Mouse (Mus musculus) myocyte (in vitro differentiated cells): Measurements from ENCODE around the gene Mypop. TPM values are rescaled to one million over a fixed set of nuclear protein-coding genes. Genes with fewer than 3 reads are reported as not detected.

Experiments used
- H3K27me3 ChIP-seq: one replicate; pipeline ENCODE4 v1.6.1; 2011; ENCODE audit not compliant: control insufficient read depth, insufficient read depth, insufficient read length
- H3K36me3 ChIP-seq: one replicate; pipeline ENCODE4 v1.6.1; 2011; ENCODE audit not compliant: control insufficient read depth, insufficient read depth
- H3K4me2 ChIP-seq: one replicate; pipeline ENCODE4 v1.6.1; 2011; ENCODE audit warnings: low read depth, control low read depth
- H3K4me3 ChIP-seq: one replicate; pipeline ENCODE4 v1.5.1; 2011; ENCODE audit warnings: mild to moderate bottlenecking, control low read depth, moderate library complexity
- H3K79me2 ChIP-seq: one replicate; pipeline ENCODE4 v1.6.1; 2011; ENCODE audit not compliant: control insufficient read depth, insufficient read depth
- H3ac ChIP-seq: one replicate; pipeline ENCODE4 v1.6.1; 2011; ENCODE audit not compliant: control insufficient read depth, insufficient read length
- CEBPB ChIP-seq: IDR thresholded peaks from 2 replicates; pipeline ENCODE4 v1.6.1; 2011; ENCODE audit warnings: mild to moderate bottlenecking, moderate library complexity; ENCODE audit not compliant: poor library complexity, insufficient read depth, severe bottlenecking
- E2F4 ChIP-seq: IDR thresholded peaks from one replicate; pipeline ENCODE4 v1.6.1; 2011; ENCODE audit warnings: mild to moderate bottlenecking, control low read depth, moderate library complexity; ENCODE audit not compliant: insufficient read depth
- MAX ChIP-seq: IDR thresholded peaks from one replicate; pipeline ENCODE4 v1.6.1; 2011; ENCODE audit warnings: low read depth, mild to moderate bottlenecking, control low read depth
- MYOD1 ChIP-seq, 3 experiments: IDR thresholded peaks; one replicate each; pipeline ENCODE4 v1.6.1; 2011; ENCODE audit warnings: control low read depth in 2 of 3, low read depth in 2 of 3, mild to moderate bottlenecking in 2 of 3, moderate library complexity in 1 of 3; ENCODE audit not compliant: insufficient read length in 2 of 3, control insufficient read depth in 1 of 3
- MYOG ChIP-seq, 3 experiments: IDR thresholded peaks; one replicate each; pipeline ENCODE4 v1.6.1; 2011; ENCODE audit warnings: control low read depth in 2 of 3, low read depth in 2 of 3, mild to moderate bottlenecking in 2 of 3; ENCODE audit not compliant: insufficient read length in 2 of 3, control insufficient read depth in 1 of 3, insufficient read depth in 1 of 3
- POLR2A ChIP-seq: IDR thresholded peaks from one replicate; pipeline ENCODE4 v1.6.1; 2011; ENCODE audit warnings: low read depth, mild to moderate bottlenecking, control low read depth, moderate library complexity; ENCODE audit not compliant: insufficient read length
- POLR2AphosphoS2 ChIP-seq: IDR thresholded peaks from one replicate; pipeline ENCODE4 v1.6.1; 2011; ENCODE audit warnings: low read depth, control low read depth; ENCODE audit not compliant: insufficient read length
- REST ChIP-seq: IDR thresholded peaks from one replicate; pipeline ENCODE4 v1.6.1; 2011; ENCODE audit warnings: mild to moderate bottlenecking, control low read depth, moderate library complexity; ENCODE audit not compliant: insufficient read depth, insufficient read length
- SRF ChIP-seq: IDR thresholded peaks from one replicate; pipeline ENCODE4 v1.6.1; 2011; ENCODE audit warnings: low read depth; ENCODE audit not compliant: control insufficient read depth, insufficient read length
- TCF12 ChIP-seq: IDR thresholded peaks from one replicate; pipeline ENCODE4 v1.6.1; 2011; ENCODE audit warnings: mild to moderate bottlenecking, control low read depth; ENCODE audit not compliant: poor library complexity, insufficient read depth, severe bottlenecking
- TCF3 ChIP-seq: IDR thresholded peaks from one replicate; pipeline ENCODE4 v1.6.1; 2011; ENCODE audit warnings: low read depth, control low read depth; ENCODE audit not compliant: insufficient read length
- USF1 ChIP-seq: IDR thresholded peaks from one replicate; pipeline ENCODE4 v1.6.1; 2011; ENCODE audit warnings: low read depth, mild to moderate bottlenecking, control low read depth, moderate library complexity
- polyA plus RNA-seq: library from polyadenylated mRNA; unstranded; fragments of >200 nt; fragmentation: generic; extraction: Trizol; gene quantifications from one replicate; pipeline ENCODE4 v1.2.1, GENCODE M21; 2012; ENCODE audit warnings: missing spikeins

Mypop gene
- 10.4 TPM for polyA plus RNA-seq

DNA sequence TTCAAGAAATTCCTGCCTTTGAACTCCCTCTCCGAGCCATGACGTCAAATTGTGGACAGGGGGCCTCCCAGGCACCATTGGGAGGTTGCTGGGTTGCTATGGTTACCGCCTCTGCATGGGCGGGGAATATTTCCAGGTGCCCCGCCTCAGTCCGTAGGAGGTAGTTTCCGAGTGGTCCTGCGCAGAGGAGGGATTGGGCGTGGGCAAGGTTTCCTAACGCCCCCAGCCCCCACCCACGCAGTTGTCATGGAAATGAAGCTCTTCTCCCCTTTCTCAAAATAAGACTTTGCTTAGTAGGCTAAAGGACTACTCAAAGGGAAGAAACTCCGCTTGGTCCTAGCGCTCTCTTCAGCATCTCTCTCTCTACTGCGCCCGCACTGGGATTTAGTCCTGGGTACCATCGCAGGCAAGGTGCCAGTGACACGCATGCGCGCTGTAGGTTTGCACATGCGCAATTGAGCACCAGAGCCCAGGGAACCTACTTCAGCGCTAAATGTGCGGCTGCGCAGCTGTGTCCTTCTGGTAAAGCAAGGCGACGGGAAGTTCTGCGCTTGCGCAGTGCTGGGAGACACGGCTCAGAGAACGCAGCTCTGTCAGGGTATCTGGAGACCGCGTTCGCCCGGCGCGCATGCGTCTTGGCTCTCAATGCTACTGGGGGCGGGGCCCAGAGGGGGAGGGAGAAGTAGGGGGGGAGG, at the start of gene Mypop:
TSS of gene Mypop (plus strand) at position 645 of the 695 bp plus-strand sequence.
- Histone ChIP-seq H3K79me2 (no peaks in the 10 kb centered on the region), H3K36me3 (no peaks in the 10 kb centered on the region), H3K4me3 (peak within 1 kb of the TSS; percentile 41), H3ac (peak within 1 kb of the TSS; percentile 51), H3K27me3 (peaks cover 11% of the 10 kb centered on the region), H3K4me2 (peak within 1 kb of the TSS; percentile 97)
- TF ChIP-seq MAX (no peak), TCF3 (no peak), SRF (no peak), MYOD1 (IDR thresholded peaks at IDR 0.05; ENCODE audit: control insufficient read depth in 1 of 3, insufficient read length in 2 of 3, low read depth in 2 of 3) (no peak), POLR2A (peak; percentile 39), CEBPB (no peak), E2F4 (no peak), POLR2AphosphoS2 (no peak), MYOG (IDR thresholded peaks at IDR 0.05; ENCODE audit: control insufficient read depth in 1 of 3, insufficient read depth in 1 of 3, insufficient read length in 2 of 3, low read depth in 2 of 3) (peak in 1 of 3 experiments; percentile 42)

DNA sequence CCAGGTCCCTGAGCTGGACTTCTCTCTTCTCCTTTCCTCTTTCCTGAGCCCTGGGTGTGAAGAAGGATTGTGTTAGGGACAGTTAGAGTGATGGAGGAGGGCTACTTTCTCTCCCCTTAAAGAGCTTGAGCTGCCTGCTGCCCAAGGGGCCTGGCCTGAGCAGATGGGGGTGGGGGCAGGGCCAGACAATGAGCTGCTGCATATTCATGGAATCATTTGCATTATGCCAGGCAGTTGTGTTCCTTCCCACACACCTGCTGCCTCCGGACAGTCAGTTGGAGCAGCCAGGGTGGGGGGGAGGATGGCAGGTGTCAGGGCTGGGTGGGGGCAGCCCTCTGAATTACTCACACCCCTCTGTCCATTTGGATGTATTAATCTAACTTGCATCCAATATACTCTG, 48.7 kb upstream of the Mypop start:
- Histone ChIP-seq H3K4me3 (no peak overlapping the region), H3K4me2 (no peak overlapping the region), H3ac (no peak overlapping the region), H3K79me2 (no peaks in the 10 kb centered on the region), H3K27me3 (peaks cover 25% of the 10 kb centered on the region), H3K36me3 (no peaks in the 10 kb centered on the region)
- TF ChIP-seq REST (no peak), POLR2AphosphoS2 (no peak), CEBPB (no peak), TCF12 (no peak), MYOD1 (IDR thresholded peaks at IDR 0.05; ENCODE audit: control insufficient read depth in 1 of 3, insufficient read length in 2 of 3, low read depth in 2 of 3) (peak in 1 of 3 experiments; percentile 30)

DNA sequence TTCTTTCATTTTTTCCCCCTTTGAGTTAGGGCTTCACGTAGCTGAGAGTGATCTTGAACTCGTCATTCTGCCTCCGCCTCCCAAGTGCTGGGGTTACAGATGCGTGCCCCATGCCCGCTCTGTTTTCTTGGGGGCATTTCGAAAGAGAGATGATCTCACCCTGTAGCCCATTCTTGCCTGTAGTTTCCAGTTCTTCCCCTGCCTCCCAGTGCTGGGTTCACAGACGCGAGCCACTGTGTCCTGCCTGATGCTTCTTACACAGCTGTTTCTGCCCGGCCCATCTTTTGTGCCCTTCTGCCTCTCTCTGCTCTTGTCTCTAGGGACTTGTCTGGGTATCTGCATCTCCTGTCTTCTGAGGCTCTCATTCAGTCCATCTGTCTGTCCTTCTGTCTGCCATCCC, 48.2 kb upstream of the Mypop start:
- Histone ChIP-seq H3K4me3 (no peak overlapping the region), H3K79me2 (no peaks in the 10 kb centered on the region), H3K27me3 (peaks cover 25% of the 10 kb centered on the region), H3K36me3 (no peaks in the 10 kb centered on the region), H3K4me2 (no peak overlapping the region), H3ac (no peak overlapping the region)
- TF ChIP-seq POLR2AphosphoS2 (no peak), TCF3 (no peak), USF1 (no peak), MAX (no peak), POLR2A (no peak)

DNA sequence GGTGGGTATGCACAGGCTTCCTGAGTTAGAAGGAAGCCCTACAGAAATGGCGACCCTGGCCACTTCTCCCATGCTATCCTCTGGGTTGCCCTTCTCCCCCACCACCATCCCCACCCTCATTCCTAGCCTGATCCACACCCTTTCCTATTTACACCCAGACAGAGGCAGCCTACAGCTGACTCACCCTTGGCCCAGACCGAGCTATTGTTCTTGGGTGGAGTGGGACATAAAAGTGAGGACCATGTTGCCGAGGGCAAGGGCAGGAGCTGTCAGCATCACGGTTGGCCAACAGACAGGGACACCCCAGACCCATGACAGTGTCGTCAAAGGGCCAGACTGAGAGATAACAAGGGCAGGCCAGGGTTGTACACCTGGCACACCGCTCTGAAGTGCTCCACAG, 42.9 kb upstream of the Mypop start:
- TF ChIP-seq TCF12 (no peak), CEBPB (no peak), USF1 (no peak), SRF (no peak), MYOD1 (IDR thresholded peaks at IDR 0.05; ENCODE audit: control insufficient read depth in 1 of 3, insufficient read length in 2 of 3, low read depth in 2 of 3) (no peak)
- H3K36me3 ChIP-seq = no peaks in the 10 kb centered on the region
- H3ac ChIP-seq = no peak overlapping the region
- peaks cover 10% of the 10 kb centered on the region for H3K27me3 ChIP-seq
- no peak overlapping the region for H3K4me3 ChIP-seq
- no peaks in the 10 kb centered on the region for H3K79me2 ChIP-seq
- no peak overlapping the region for H3K4me2 ChIP-seq

DNA sequence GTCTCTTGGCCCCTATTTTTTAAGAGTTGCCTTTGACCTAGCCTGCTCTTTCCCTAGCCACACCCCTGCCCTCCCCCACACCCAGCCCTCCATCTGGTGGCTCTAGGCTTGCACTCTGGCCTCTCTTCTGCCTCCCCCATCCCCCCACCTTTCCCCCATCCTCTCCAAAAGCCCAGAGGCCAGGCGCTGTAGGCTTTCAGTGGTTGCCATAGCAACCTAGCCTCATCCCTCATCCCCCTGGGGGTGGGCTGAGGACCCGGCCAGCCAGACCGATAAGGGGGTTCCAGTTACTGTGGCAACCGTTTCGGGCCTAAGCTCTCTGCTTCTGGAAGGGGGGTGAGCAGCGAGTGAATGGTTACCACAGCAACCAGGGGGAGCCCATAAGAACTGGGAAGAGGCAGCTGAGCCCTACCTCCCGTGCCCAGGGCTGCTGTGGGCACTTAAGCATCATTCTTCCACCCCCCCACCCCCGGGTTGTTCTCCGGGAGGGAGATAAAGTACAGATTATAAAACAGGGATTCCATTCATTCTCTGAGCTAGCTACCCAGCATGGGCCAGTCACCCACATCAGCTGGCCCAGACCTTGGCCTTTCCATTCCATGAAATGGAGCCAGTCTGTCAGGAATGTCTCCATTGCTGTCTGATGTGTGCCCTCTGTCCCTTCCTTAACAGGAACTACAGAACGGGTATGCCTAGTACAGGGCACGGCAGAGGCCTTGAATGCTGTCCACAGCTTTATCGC, 41.1 kb upstream of the Mypop start:
- H3K4me3 ChIP-seq = no peak overlapping the region
- H3ac ChIP-seq = no peak overlapping the region
- no peak for TF ChIP-seq USF1
- H3K79me2 ChIP-seq = no peaks in the 10 kb centered on the region
- no peaks in the 10 kb centered on the region for H3K27me3 ChIP-seq
- H3K36me3 ChIP-seq = no peaks in the 10 kb centered on the region
- H3K4me2 ChIP-seq = no peak overlapping the region
